Mouse (Mus musculus) stomach, postnatal 0 days (tissue): ENCODE measurements around the gene Rtl10. TPM values are rescaled to one million over a fixed set of nuclear protein-coding genes. Genes with fewer than 3 reads are reported as not detected.
"Not testable (repeated sequence)": the region's sequence is repeated elsewhere in the genome, so short reads cannot be mapped to it uniquely, and the experiment has no call there.

Experiments used
- ATAC-seq: fragments of 200-750 bp; cut with Nextera tagmentation; 2 replicates; pipeline ENCODE4 v1.8.0; 2017; ENCODE audit not compliant: low FRiP score, low TSS enrichment
- DNase-seq: peaks from one replicate; pipeline ENCODE4 v3.0.0-alpha.2; 2016; ENCODE audit warnings: low spot score
- H3K27ac ChIP-seq: fragments of 300-500 bp; sonication (generic); replicated peaks from 2 replicates; pipeline ENCODE4 v1.5.1; 2014; ENCODE audit warnings: mild to moderate bottlenecking, control low read depth
- H3K27me3 ChIP-seq: fragments of 300-500 bp; sonication (generic); 2 replicates; pipeline ENCODE4 v1.6.1; 2014; ENCODE audit warnings: low read length; ENCODE audit not compliant: control insufficient read depth, insufficient read depth
- H3K36me3 ChIP-seq: fragments of 300-500 bp; sonication (generic); 2 replicates; pipeline ENCODE4 v1.6.1; 2014; ENCODE audit warnings: low read length, mixed read lengths; ENCODE audit not compliant: control insufficient read depth, insufficient read depth
- H3K4me1 ChIP-seq: fragments of 300-500 bp; sonication (generic); replicated peaks from 2 replicates; pipeline ENCODE4 v1.6.1; 2014; ENCODE audit warnings: antibody characterized with exemption; ENCODE audit not compliant: control insufficient read depth, insufficient read depth
- H3K4me2 ChIP-seq: fragments of 300-500 bp; sonication (generic); replicated peaks from 2 replicates; pipeline ENCODE4 v1.6.1; 2014; ENCODE audit warnings: low read depth, mild to moderate bottlenecking, control low read depth, moderate library complexity
- H3K4me3 ChIP-seq: fragments of 300-500 bp; sonication (generic); 2 replicates; pipeline ENCODE4 v1.5.1; 2014; ENCODE audit warnings: low read depth, low read length, control low read depth
- H3K9ac ChIP-seq: fragments of 300-500 bp; sonication (generic); 2 replicates; pipeline ENCODE4 v1.6.1; 2014; ENCODE audit warnings: mild to moderate bottlenecking, low read length, control low read depth, mixed read lengths
- H3K9me3 ChIP-seq: fragments of 300-500 bp; sonication (generic); 2 replicates; pipeline ENCODE4 v1.6.1; 2016; ENCODE audit warnings: low read length; ENCODE audit not compliant: control insufficient read depth
- CTCF ChIP-seq: IDR thresholded peaks from 2 replicates; pipeline ENCODE4 v1.5.1; 2016; ENCODE audit warnings: antibody characterized with exemption, low read depth, mild to moderate bottlenecking, moderate library complexity
- EP300 ChIP-seq: optimal IDR thresholded peaks from 2 replicates; pipeline ENCODE3; 2016; ENCODE audit warnings: antibody characterized with exemption
- WGBS: fragments of 180-500 bp; shearing (Covaris S2); extraction: QIAGEN DNeasy Blood & Tissue Kit; methylation state at CpG from one replicate; pipeline ENCODE4 v1.1.7; 2014; 5-methylcytosine and 5-hydroxymethylcytosine counted together
- polyA plus RNA-seq: library from polyadenylated mRNA; unstranded; fragments of >200 nt; fragmentation: Nextera tagmentation; extraction: Ambion mirVana; gene quantifications from 2 replicates; pipeline ENCODE4 v1.2.1, GENCODE M21; 2015

Gene Rtl10
- polyA plus RNA-seq, 1 experiment from 2014 or later = 0.74 TPM

DNA sequence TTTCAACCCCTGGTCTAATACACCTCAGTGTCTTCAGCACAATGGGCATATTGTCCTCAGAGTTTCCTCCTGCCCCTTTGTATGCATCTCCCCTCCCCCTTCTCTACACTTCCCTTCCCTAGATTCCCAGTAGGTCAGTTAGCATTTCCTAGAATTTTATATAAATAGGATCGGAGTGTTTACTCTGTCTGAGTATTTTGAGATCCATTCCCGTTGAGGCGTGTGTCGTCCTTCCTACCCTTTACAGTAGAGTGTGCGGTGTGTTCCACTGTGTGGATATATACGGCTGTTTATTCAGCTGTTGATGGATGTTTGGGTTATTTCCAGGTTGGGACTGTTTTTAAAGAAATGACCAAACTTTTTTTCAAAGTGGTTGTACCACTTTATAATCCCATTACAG, 14.8 kb downstream of the Rtl10 start:
- no peak overlapping the region for H3K27ac ChIP-seq
- H3K4me1 ChIP-seq = no peaks in the 10 kb centered on the region
- no peak overlapping the region for H3K4me3 ChIP-seq
- H3K27me3 ChIP-seq = no peaks in the 10 kb centered on the region
- WGBS = 14% methylated on average over 6 of the region's 6 CpGs
- no peaks in the 10 kb centered on the region for H3K36me3 ChIP-seq
- ATAC-seq (peak; percentile 29; the same call in 1 of the 2 replicates), DNase-seq (no peak)
- TF ChIP-seq CTCF (no peak), EP300 (peak; percentile 75)
- no peaks in the 10 kb centered on the region for H3K9me3 ChIP-seq
- H3K9ac ChIP-seq = no peak overlapping the region
- no peak overlapping the region for H3K4me2 ChIP-seq

DNA sequence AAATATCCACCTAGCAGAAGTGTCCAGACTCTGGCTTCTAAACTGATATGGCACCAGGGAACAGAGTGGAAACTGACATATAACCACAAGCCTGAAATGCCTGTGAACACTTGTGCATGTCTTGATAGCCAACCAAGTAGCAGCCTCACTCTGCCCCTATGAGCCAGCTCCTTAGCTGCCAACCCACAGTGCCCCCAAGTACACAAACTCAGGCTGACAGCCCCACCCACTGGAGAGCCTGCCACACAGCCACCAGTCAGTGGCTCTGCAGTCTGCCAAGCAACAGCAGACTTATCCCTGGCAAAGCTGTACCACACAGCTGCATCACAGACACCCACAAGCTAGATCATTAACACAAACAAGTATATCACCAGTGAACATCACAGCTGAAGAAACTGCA, 19.4 kb downstream of the Rtl10 start:
- TF ChIP-seq EP300 (no peak), CTCF (peak; percentile 58)
- Histone ChIP-seq H3K27ac (no peak overlapping the region), H3K9ac (no peak overlapping the region), H3K4me1 (no peaks in the 10 kb centered on the region), H3K36me3 (no peaks in the 10 kb centered on the region), H3K9me3 (no peaks in the 10 kb centered on the region), H3K27me3 (no peaks in the 10 kb centered on the region), H3K4me2 (no peak overlapping the region), H3K4me3 (no peak overlapping the region)
- peak; percentile 36 for DNase-seq
- ATAC-seq = no peak

DNA sequence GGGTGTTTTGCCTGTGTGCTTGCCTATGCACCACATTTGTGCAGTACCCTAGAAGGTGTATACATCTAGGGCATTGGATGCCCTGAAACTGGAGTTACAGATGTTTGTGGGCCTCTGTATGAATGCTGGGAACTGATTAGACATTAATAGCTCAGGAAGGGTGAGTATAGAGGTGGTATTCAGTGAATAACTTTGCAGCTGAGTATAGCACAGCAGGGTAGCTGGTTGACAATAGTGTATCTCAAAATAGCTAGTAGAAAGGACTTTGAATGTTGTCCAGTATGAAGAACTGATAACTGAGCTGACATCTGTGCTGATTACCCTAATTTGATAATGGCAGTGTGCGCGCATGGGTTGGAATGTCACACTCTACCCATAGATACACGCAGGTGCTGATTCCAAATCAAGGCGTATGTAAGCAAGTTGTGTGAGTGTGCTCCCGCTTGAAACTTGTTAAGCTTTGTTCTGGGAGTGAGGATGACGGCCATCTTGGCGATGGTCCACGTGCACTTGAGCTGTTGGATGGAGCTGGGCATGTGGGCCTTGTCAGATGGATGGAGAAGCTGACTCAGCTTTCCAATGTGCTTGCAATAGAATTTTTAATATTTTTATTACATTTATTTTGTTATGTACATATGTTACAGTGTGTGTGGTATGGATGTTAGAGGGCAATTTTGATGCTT, 25.0 kb downstream of the Rtl10 start:
- DNase-seq = no peak
- H3K9ac ChIP-seq = no peak overlapping the region
- no peaks in the 10 kb centered on the region for H3K36me3 ChIP-seq
- no peaks in the 10 kb centered on the region for H3K9me3 ChIP-seq
- H3K27ac ChIP-seq = no peak overlapping the region
- no peak overlapping the region for H3K4me3 ChIP-seq
- H3K4me2 ChIP-seq = no peak overlapping the region
- no peak for ATAC-seq
- H3K4me1 ChIP-seq = no peaks in the 10 kb centered on the region
- H3K27me3 ChIP-seq = no peaks in the 10 kb centered on the region
- TF ChIP-seq EP300 (no peak), CTCF (no peak)
- 91% methylated on average over 8 of the region's 8 CpGs for WGBS

GRCm38 (mm10) chr16:18528656-18529055, 30.0 kb downstream of the Rtl10 start:
- DNase-seq = no peak

DNA sequence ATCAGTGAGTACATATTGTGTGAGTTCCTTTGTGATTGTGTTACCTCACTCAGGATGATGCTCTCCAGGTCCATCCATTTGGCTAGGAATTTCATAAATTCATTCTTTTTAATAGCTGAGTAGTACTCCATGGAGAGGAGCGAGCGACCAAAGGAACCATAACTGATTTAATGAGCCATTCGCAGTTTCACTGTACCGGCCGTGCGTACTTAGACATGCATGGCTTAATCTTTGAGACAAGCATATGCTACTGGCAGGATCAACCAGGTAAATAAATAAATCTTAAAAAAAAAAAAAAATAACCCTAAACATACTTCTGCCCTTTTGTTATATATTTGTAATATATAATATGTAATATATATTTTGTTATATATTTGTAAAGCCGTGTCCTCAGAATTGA, 34.4 kb downstream of the Rtl10 start:
- not testable (repeated sequence) for H3K4me2 ChIP-seq, H3K4me3 ChIP-seq, H3K36me3 ChIP-seq, H3K4me1 ChIP-seq, H3K9me3 ChIP-seq, DNase-seq, H3K27me3 ChIP-seq, H3K27ac ChIP-seq, H3K9ac ChIP-seq
- 98% methylated on average over 7 of the region's 7 CpGs for WGBS
- ATAC-seq = peak; percentile 100

More at GRCm38 (mm10) chr16:18528656-18529055, 30.0 kb downstream of the Rtl10 start:
- Histone ChIP-seq H3K9ac (no peak overlapping the region), H3K27ac (no peak overlapping the region), H3K4me2 (no peak overlapping the region), H3K36me3 (no peaks in the 10 kb centered on the region), H3K27me3 (no peaks in the 10 kb centered on the region), H3K9me3 (no peaks in the 10 kb centered on the region), H3K4me1 (no peaks in the 10 kb centered on the region), H3K4me3 (no peak overlapping the region)
- no peak for ATAC-seq
- TF ChIP-seq EP300 (no peak), CTCF (no peak)
- WGBS = 86% methylated on average over 5 of the region's 5 CpGs

- WGBS = 90% methylated on average over 3 of the region's 3 CpGs
- Histone ChIP-seq H3K27ac (no peak overlapping the region), H3K4me2 (no peak overlapping the region), H3K9ac (no peak overlapping the region), H3K36me3 (no peaks in the 10 kb centered on the region), H3K27me3 (no peaks in the 10 kb centered on the region), H3K4me3 (no peak overlapping the region), H3K9me3 (no peaks in the 10 kb centered on the region), H3K4me1 (no peaks in the 10 kb centered on the region)
- TF ChIP-seq EP300 (no peak), CTCF (no peak)
- ATAC-seq (no peak), DNase-seq (no peak)
These were observed 38.8 kb downstream of the Rtl10 start for GRCm38 (mm10) chr16:18537407-18537990.
